Mouse (Mus musculus): ENCODE results near the gene Crb2. TPM values are rescaled to one million over a fixed set of nuclear protein-coding genes. Genes with fewer than 3 reads are reported as not detected.

The Crb2 gene
- polyA plus RNA-seq, 1 experiment: 0.30 TPM

DNA sequence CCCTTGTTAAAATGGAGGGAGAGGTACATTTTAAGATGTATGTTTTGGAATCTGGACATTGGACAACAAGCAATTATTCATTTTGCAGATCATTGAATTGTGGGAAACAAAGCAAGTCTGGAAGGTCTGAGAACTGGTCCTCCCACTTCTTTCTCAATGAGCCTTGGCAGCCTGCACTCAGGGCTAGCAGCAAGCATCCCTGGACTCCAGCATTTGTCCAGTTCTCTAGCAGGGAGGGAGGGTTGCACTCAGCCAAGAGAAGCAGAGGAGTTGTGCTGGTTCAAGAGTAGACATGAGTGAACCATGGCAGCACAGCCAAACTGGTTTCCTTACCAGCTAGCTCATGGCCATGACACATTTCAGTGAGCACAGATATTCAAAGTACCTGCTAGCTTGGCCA is 63.9 kb downstream of the Crb2 start:
- H3K4me1 ChIP-seq (ENCODE audit: control insufficient read depth, insufficient read depth, low read length): no peaks in the 10 kb centered on the region

DNA sequence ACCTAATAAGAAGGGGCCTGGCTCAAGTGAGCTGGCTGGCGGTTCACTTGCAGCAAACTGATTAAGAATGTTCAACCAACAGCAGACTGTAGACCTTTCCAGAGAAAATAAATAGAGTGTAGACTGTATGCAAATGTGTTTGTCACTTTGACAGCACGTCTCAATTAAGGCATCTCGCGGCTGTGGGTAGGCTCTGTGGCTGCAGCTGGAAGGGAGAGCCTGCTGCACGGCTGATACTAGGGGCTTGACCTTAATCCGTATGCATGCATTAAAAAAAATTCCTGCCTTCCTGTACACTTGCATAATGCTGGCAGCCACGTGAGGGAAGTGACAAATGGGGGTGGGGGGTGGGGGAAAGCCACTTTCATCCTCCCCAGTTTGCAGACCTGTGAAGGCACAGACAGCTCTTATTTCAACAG is 66.1 kb downstream of the Crb2 start:
- no peak overlapping the region for H3K4me3 ChIP-seq (ENCODE audit: control insufficient read depth, low read depth, low read length)
- no peak for TF ChIP-seq CTCF (IDR thresholded peaks at IDR 0.05; ENCODE audit: control insufficient read depth, insufficient read depth, insufficient replicate concordance, low read depth, low read length)
- TF ChIP-seq POLR2A (IDR thresholded peaks at IDR 0.05; ENCODE audit: control insufficient read depth, low read depth, low read length): no peak
- no peaks in the 10 kb centered on the region; the same call in 1 of the 2 replicates for H3K36me3 ChIP-seq (ENCODE audit: control insufficient read depth, insufficient read depth, low read length)
- no peaks in the 10 kb centered on the region for H3K4me1 ChIP-seq (ENCODE audit: control insufficient read depth, insufficient read depth, low read length)
- no peak overlapping the region for H3K27ac ChIP-seq (ENCODE audit: control insufficient read depth, insufficient read depth, low read depth, low read length)
- no peaks in the 10 kb centered on the region for H3K27me3 ChIP-seq (ENCODE audit: control insufficient read depth, insufficient read depth, low read length)

More for the DNA sequence above, 63.9 kb downstream of the Crb2 start:
- TF ChIP-seq POLR2A (IDR thresholded peaks at IDR 0.05; ENCODE audit: control insufficient read depth, low read depth, low read length) (no peak), CTCF (IDR thresholded peaks at IDR 0.05; ENCODE audit: control insufficient read depth, insufficient read depth, insufficient replicate concordance, low read depth, low read length) (no peak)
- Histone ChIP-seq H3K36me3 (ENCODE audit: control insufficient read depth, insufficient read depth, low read length) (no peaks in the 10 kb centered on the region; the same call in 1 of the 2 replicates), H3K27me3 (ENCODE audit: control insufficient read depth, insufficient read depth, low read length) (no peaks in the 10 kb centered on the region), H3K4me3 (ENCODE audit: control insufficient read depth, low read depth, low read length) (no peak overlapping the region), H3K27ac (ENCODE audit: control insufficient read depth, insufficient read depth, low read depth, low read length) (no peak overlapping the region)

DNA sequence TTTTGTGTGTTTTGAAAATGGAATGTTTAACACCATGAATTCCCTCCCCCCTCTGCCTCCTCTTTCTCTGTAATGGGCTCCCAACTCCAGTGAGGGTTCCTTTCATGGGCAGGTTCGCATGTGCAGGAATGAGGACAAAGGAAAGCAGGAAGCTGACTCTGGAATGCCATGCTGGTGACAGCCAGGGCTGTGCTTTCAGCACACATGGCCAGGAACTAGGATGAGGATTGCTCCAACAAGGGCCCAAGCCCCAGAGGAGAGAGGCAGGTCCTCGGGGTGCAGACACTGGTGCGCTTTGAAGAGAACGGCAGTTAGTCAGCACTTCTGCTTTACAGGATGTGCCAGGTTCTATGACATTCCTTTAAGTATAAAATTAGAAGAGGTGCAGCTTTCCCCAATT is 66.7 kb downstream of the Crb2 start:
- no peaks in the 10 kb centered on the region for H3K4me1 ChIP-seq (ENCODE audit: control insufficient read depth, insufficient read depth, low read length)
- no peaks in the 10 kb centered on the region; the same call in 1 of the 2 replicates for H3K36me3 ChIP-seq (ENCODE audit: control insufficient read depth, insufficient read depth, low read length)
- TF ChIP-seq CTCF (IDR thresholded peaks at IDR 0.05; ENCODE audit: control insufficient read depth, insufficient read depth, insufficient replicate concordance, low read depth, low read length) (no peak), POLR2A (IDR thresholded peaks at IDR 0.05; ENCODE audit: control insufficient read depth, low read depth, low read length) (no peak)
- no peaks in the 10 kb centered on the region for H3K27me3 ChIP-seq (ENCODE audit: control insufficient read depth, insufficient read depth, low read length)
- H3K4me3 ChIP-seq (ENCODE audit: control insufficient read depth, low read depth, low read length): no peak overlapping the region
- H3K27ac ChIP-seq (ENCODE audit: control insufficient read depth, insufficient read depth, low read depth, low read length): no peak overlapping the region

Other genes starting within 250 kb of the Crb2 start
- 44.9 and 45.8 TPM in 2 replicates for gene Strbp, start 72.4 kb upstream of the Crb2 start, polyA plus RNA-seq (2012; rRNA removed)

Measured in testis, adult 2 months (tissue).